Mouse (Mus musculus): Measurements from ENCODE around the gene Rnf114. TPM values are rescaled to one million over a fixed set of nuclear protein-coding genes. Genes with fewer than 3 reads are reported as not detected.
A peak's percentile ranks its signal among the peaks of the same experiment; 100 is the strongest.

Rnf114 gene
- polyA plus RNA-seq, 1 experiment from 2014 or later, result 77.0 TPM

GRCm38 (mm10) chr2:167552292-167552691 is 59.8 kb downstream of the Rnf114 start:
- Histone ChIP-seq H3K4me3 (replicated peaks; ENCODE audit: low read depth, low read length) (no peak overlapping the region), H3K9ac (ENCODE audit: low read depth, low read length) (no peak overlapping the region), H3K27ac (peak overlapping the region; percentile 51; the same call in 1 of the 2 replicates), H3K36me3 (ENCODE audit: insufficient read depth, low read length) (no peaks in the 10 kb centered on the region), H3K27me3 (ENCODE audit: insufficient read depth, low read length) (no peaks in the 10 kb centered on the region), H3K9me3 (replicated peaks; ENCODE audit: low read length) (no peaks in the 10 kb centered on the region), H3K4me1 (replicated peaks; ENCODE audit: insufficient read depth, low read length) (no peaks in the 10 kb centered on the region), H3K4me2 (ENCODE audit: low read length) (no peak overlapping the region)
- ATAC-seq (replicated peaks; ENCODE audit: low FRiP score, low read depth) (no peak), DNase-seq (ENCODE audit: low spot score) (no peak)
- WGBS, result 83% methylated on average over 4 of the region's 4 CpGs
- no peak for TF ChIP-seq CTCF (IDR thresholded peaks at IDR 0.05; ENCODE audit: low read depth)

GRCm38 (mm10) chr2:167552927-167553402 is 60.5 kb downstream of the Rnf114 start:
- H3K4me1 ChIP-seq (replicated peaks; ENCODE audit: insufficient read depth, low read length), result no peaks in the 10 kb centered on the region
- no peak overlapping the region for H3K4me2 ChIP-seq (ENCODE audit: low read length)
- H3K27me3 ChIP-seq (ENCODE audit: insufficient read depth, low read length), result no peaks in the 10 kb centered on the region
- ATAC-seq (replicated peaks; ENCODE audit: low FRiP score, low read depth) (no peak), DNase-seq (ENCODE audit: low spot score) (peak; percentile 26)
- H3K4me3 ChIP-seq (replicated peaks; ENCODE audit: low read depth, low read length), result no peak overlapping the region
- H3K9me3 ChIP-seq (replicated peaks; ENCODE audit: low read length), result no peaks in the 10 kb centered on the region
- H3K27ac ChIP-seq, result peak overlapping the region; percentile 51
- 29% methylated on average over 11 of the region's 11 CpGs for WGBS
- H3K9ac ChIP-seq (ENCODE audit: low read depth, low read length), result no peak overlapping the region
- TF ChIP-seq CTCF (IDR thresholded peaks at IDR 0.05; ENCODE audit: low read depth), result no peak
- no peaks in the 10 kb centered on the region for H3K36me3 ChIP-seq (ENCODE audit: insufficient read depth, low read length)

- WGBS, result 91% methylated on average over 5 of the region's 5 CpGs
- H3K36me3 ChIP-seq (ENCODE audit: insufficient read depth, low read length), result no peaks in the 10 kb centered on the region
These were observed 63.3 kb downstream of the Rnf114 start for GRCm38 (mm10) chr2:167555766-167556165.

GRCm38 (mm10) chr2:167559413-167559812 is 67.0 kb downstream of the Rnf114 start:
- Histone ChIP-seq H3K4me1 (replicated peaks; ENCODE audit: insufficient read depth, low read length) (peaks cover 14% of the 10 kb centered on the region; the same call in 1 of the 2 replicates), H3K36me3 (ENCODE audit: insufficient read depth, low read length) (no peaks in the 10 kb centered on the region), H3K27ac (no peak overlapping the region), H3K9me3 (replicated peaks; ENCODE audit: low read length) (no peaks in the 10 kb centered on the region), H3K4me2 (ENCODE audit: low read length) (peak overlapping the region; percentile 46), H3K9ac (ENCODE audit: low read depth, low read length) (peak overlapping the region; percentile 28; the same call in 1 of the 2 replicates), H3K4me3 (replicated peaks; ENCODE audit: low read depth, low read length) (0 out of 2 replicates have a peak overlapping the region, but pooled peaks have one; percentile 7), H3K27me3 (ENCODE audit: insufficient read depth, low read length) (no peaks in the 10 kb centered on the region)
- 16% methylated on average over 27 of the region's 27 CpGs for WGBS
- TF ChIP-seq CTCF (IDR thresholded peaks at IDR 0.05; ENCODE audit: low read depth), result no peak
- no peak for ATAC-seq (replicated peaks; ENCODE audit: low FRiP score, low read depth)
- DNase-seq (ENCODE audit: low spot score), result peak; percentile 27

More at GRCm38 (mm10) chr2:167555766-167556165, 63.3 kb downstream of the Rnf114 start:
- H3K4me2 ChIP-seq (ENCODE audit: low read length), result no peak overlapping the region
- no peak overlapping the region for H3K27ac ChIP-seq
- no peaks in the 10 kb centered on the region for H3K27me3 ChIP-seq (ENCODE audit: insufficient read depth, low read length)
- no peaks in the 10 kb centered on the region for H3K9me3 ChIP-seq (replicated peaks; ENCODE audit: low read length)
- no peak for DNase-seq (ENCODE audit: low spot score)
- no peak overlapping the region for H3K9ac ChIP-seq (ENCODE audit: low read depth, low read length)
- TF ChIP-seq CTCF (IDR thresholded peaks at IDR 0.05; ENCODE audit: low read depth), result no peak
- H3K4me1 ChIP-seq (replicated peaks; ENCODE audit: insufficient read depth, low read length), result peaks cover 7% of the 10 kb centered on the region; the same call in 1 of the 2 replicates
- no peak for ATAC-seq (replicated peaks; ENCODE audit: low FRiP score, low read depth)
- no peak overlapping the region for H3K4me3 ChIP-seq (replicated peaks; ENCODE audit: low read depth, low read length)

GRCm38 (mm10) chr2:167562101-167562500 is 69.7 kb downstream of the Rnf114 start:
- no peak for TF ChIP-seq CTCF (IDR thresholded peaks at IDR 0.05; ENCODE audit: low read depth)
- ATAC-seq (replicated peaks; ENCODE audit: low FRiP score, low read depth), result no peak
- Histone ChIP-seq H3K27ac (peak overlapping the region; percentile 13; the same call in 1 of the 2 replicates), H3K9me3 (replicated peaks; ENCODE audit: low read length) (no peaks in the 10 kb centered on the region), H3K36me3 (ENCODE audit: insufficient read depth, low read length) (no peaks in the 10 kb centered on the region), H3K27me3 (ENCODE audit: insufficient read depth, low read length) (no peaks in the 10 kb centered on the region), H3K4me2 (ENCODE audit: low read length) (no peak overlapping the region), H3K9ac (ENCODE audit: low read depth, low read length) (no peak overlapping the region), H3K4me3 (replicated peaks; ENCODE audit: low read depth, low read length) (no peak overlapping the region), H3K4me1 (replicated peaks; ENCODE audit: insufficient read depth, low read length) (peaks cover 19% of the 10 kb centered on the region)
- 32% methylated on average over 8 of the region's 8 CpGs for WGBS
- no peak for DNase-seq (ENCODE audit: low spot score)

GRCm38 (mm10) chr2:167563035-167563434 is 70.6 kb downstream of the Rnf114 start:
- no peak for DNase-seq (ENCODE audit: low spot score)
- Histone ChIP-seq H3K4me2 (ENCODE audit: low read length) (no peak overlapping the region), H3K27ac (no peak overlapping the region), H3K36me3 (ENCODE audit: insufficient read depth, low read length) (no peaks in the 10 kb centered on the region), H3K9me3 (replicated peaks; ENCODE audit: low read length) (no peaks in the 10 kb centered on the region), H3K4me1 (replicated peaks; ENCODE audit: insufficient read depth, low read length) (peaks cover 19% of the 10 kb centered on the region), H3K27me3 (ENCODE audit: insufficient read depth, low read length) (no peaks in the 10 kb centered on the region), H3K4me3 (replicated peaks; ENCODE audit: low read depth, low read length) (no peak overlapping the region), H3K9ac (ENCODE audit: low read depth, low read length) (no peak overlapping the region)
- no peak for TF ChIP-seq CTCF (IDR thresholded peaks at IDR 0.05; ENCODE audit: low read depth)
- ATAC-seq (replicated peaks; ENCODE audit: low FRiP score, low read depth), result no peak
- 77% methylated on average over 5 of the region's 5 CpGs for WGBS

GRCm38 (mm10) chr2:167563703-167564102 is 71.3 kb downstream of the Rnf114 start:
- WGBS, result 30% methylated on average over 12 of the region's 12 CpGs

More at GRCm38 (mm10) chr2:167563703-167564102, 71.3 kb downstream of the Rnf114 start:
- no peak overlapping the region for H3K4me2 ChIP-seq (ENCODE audit: low read length)
- H3K9me3 ChIP-seq (replicated peaks; ENCODE audit: low read length), result no peaks in the 10 kb centered on the region
- no peaks in the 10 kb centered on the region for H3K36me3 ChIP-seq (ENCODE audit: insufficient read depth, low read length)
- no peaks in the 10 kb centered on the region for H3K27me3 ChIP-seq (ENCODE audit: insufficient read depth, low read length)
- peaks cover 19% of the 10 kb centered on the region for H3K4me1 ChIP-seq (replicated peaks; ENCODE audit: insufficient read depth, low read length)
- DNase-seq (ENCODE audit: low spot score) (no peak), ATAC-seq (replicated peaks; ENCODE audit: low FRiP score, low read depth) (peak; percentile 29; the same call in 1 of the 2 replicates)
- TF ChIP-seq CTCF (IDR thresholded peaks at IDR 0.05; ENCODE audit: low read depth), result no peak
- no peak overlapping the region for H3K4me3 ChIP-seq (replicated peaks; ENCODE audit: low read depth, low read length)
- H3K9ac ChIP-seq (ENCODE audit: low read depth, low read length), result no peak overlapping the region
- H3K27ac ChIP-seq, result no peak overlapping the region
